Mouse (Mus musculus) limb, embryonic 13.5 days (tissue): ENCODE results near the gene Cd9. TPM values are rescaled to one million over a fixed set of nuclear protein-coding genes. Genes with fewer than 3 reads are reported as not detected.

Experiments
- ATAC-seq: fragments of 200-750 bp; cut with Nextera tagmentation; 2 replicates; pipeline ENCODE4 v1.8.0; 2017; ENCODE audit warnings: low read depth, moderate number of reproducible peaks, moderate TSS enrichment; ENCODE audit not compliant: low FRiP score
- H3K27ac ChIP-seq: fragments of 300-500 bp; sonication (generic); 2 replicates; pipeline ENCODE4 v1.5.1; 2015; ENCODE audit warnings: inconsistent platforms, mild to moderate bottlenecking, moderate library complexity
- H3K27me3 ChIP-seq: fragments of 300-500 bp; sonication (generic); 2 replicates; pipeline ENCODE4 v1.6.1; 2015; ENCODE audit warnings: mild to moderate bottlenecking, inconsistent platforms
- H3K36me3 ChIP-seq: fragments of 300-500 bp; sonication (generic); 2 replicates; pipeline ENCODE4 v1.6.1; 2015; ENCODE audit warnings: inconsistent platforms, mild to moderate bottlenecking, moderate library complexity
- H3K4me1 ChIP-seq: fragments of 300-500 bp; sonication (generic); 2 replicates; pipeline ENCODE4 v1.6.1; 2015; ENCODE audit warnings: inconsistent platforms
- H3K4me2 ChIP-seq: fragments of 300-500 bp; sonication (generic); replicated peaks from 2 replicates; pipeline ENCODE4 v1.6.1; 2015; ENCODE audit warnings: inconsistent platforms, mild to moderate bottlenecking, moderate library complexity
- H3K4me3 ChIP-seq: fragments of 300-500 bp; sonication (generic); 2 replicates; pipeline ENCODE4 v1.5.1; 2015; ENCODE audit warnings: moderate library complexity, mild to moderate bottlenecking, inconsistent platforms
- H3K9ac ChIP-seq: fragments of 300-500 bp; sonication (generic); 2 replicates; pipeline ENCODE4 v1.6.1; 2015; ENCODE audit warnings: mild to moderate bottlenecking, inconsistent platforms
- H3K9me3 ChIP-seq: fragments of 300-500 bp; sonication (generic); 2 replicates; pipeline ENCODE4 v1.6.1; 2016; ENCODE audit warnings: inconsistent platforms
- WGBS: fragments of 180-500 bp; shearing (Covaris S2); methylation state at CpG from one replicate; pipeline ENCODE4 v1.1.7; 2015; 5-methylcytosine and 5-hydroxymethylcytosine counted together
- polyA plus RNA-seq: library from polyadenylated mRNA; unstranded; fragments of >200 nt; fragmentation: Nextera tagmentation; extraction: Ambion mirVana; gene quantifications from 2 replicates; pipeline ENCODE4 v1.2.1, GENCODE M21; 2015

Cd9 gene
- polyA plus RNA-seq, 1 experiment from 2014 or later = 174 TPM

GRCm38 (mm10) chr6:125447205-125447604 is 47.4 kb downstream of the Cd9 start:
- peak overlapping the region; percentile 28; the same call in 1 of the 2 replicates for H3K27ac ChIP-seq
- ATAC-seq = no peak

GRCm38 (mm10) chr6:125445381-125445780 is 49.2 kb downstream of the Cd9 start:
- no peak overlapping the region for H3K4me2 ChIP-seq
- no peaks in the 10 kb centered on the region for H3K9me3 ChIP-seq
- no peak overlapping the region for H3K9ac ChIP-seq
- no peak overlapping the region for H3K27ac ChIP-seq
- H3K4me3 ChIP-seq = no peak overlapping the region
- H3K27me3 ChIP-seq = no peaks in the 10 kb centered on the region
- no peak for ATAC-seq
- 86% methylated on average over 6 of the region's 6 CpGs for WGBS
- no peaks in the 10 kb centered on the region for H3K36me3 ChIP-seq
- peaks cover 8% of the 10 kb centered on the region for H3K4me1 ChIP-seq

More at GRCm38 (mm10) chr6:125447205-125447604, 47.4 kb downstream of the Cd9 start:
- Histone ChIP-seq H3K36me3 (no peaks in the 10 kb centered on the region), H3K4me1 (peaks cover 8% of the 10 kb centered on the region), H3K9ac (no peak overlapping the region), H3K27me3 (no peaks in the 10 kb centered on the region), H3K9me3 (no peaks in the 10 kb centered on the region), H3K4me2 (no peak overlapping the region), H3K4me3 (no peak overlapping the region)
- 20% methylated on average over 4 of the region's 4 CpGs for WGBS

DNA sequence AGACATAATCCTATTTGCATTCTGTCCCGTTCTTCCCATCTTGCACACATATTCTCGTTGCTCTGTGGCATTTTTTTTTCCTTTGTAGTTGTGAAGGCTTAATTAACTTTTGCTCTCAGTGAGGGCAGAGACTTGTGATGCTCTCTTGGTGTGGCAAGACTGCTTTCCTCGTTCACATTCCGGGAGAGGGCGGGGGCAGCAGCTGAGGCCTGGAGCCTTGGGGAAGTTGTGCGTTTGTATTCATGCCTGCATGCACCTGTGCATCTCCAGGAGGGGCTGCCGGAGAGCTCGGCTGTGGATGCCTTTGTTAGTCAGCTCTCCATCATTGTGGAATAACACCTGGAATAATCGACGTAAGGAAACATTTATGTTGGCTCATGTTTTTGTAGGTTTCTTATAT is 52.0 kb downstream of the Cd9 start:
- no peaks in the 10 kb centered on the region for H3K27me3 ChIP-seq

DNA sequence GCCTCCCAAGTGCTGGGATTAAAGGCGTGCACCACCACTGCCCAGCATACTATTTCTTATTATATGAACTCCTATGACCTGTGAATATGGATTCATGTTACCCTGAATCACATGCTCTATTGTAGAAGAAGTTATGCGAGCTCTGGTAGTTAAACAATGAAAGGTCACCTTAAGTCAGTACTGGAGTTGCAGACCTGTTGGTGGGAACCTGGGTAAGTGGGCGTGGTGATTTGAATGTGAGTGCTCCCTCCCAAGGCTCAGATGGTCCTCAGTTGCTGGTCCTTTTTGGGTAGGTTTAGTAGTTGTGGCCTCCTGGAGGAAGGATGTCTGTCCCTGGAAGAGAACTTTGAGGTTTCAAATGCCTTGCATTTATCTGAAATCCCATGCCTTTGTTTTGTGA is 57.8 kb downstream of the Cd9 start:
- H3K9ac ChIP-seq = no peak overlapping the region
- no peak for ATAC-seq
- H3K4me2 ChIP-seq = no peak overlapping the region
- no peaks in the 10 kb centered on the region for H3K36me3 ChIP-seq
- no peaks in the 10 kb centered on the region for H3K27me3 ChIP-seq
- H3K4me3 ChIP-seq = no peak overlapping the region
- no peak overlapping the region for H3K27ac ChIP-seq
- H3K9me3 ChIP-seq = no peaks in the 10 kb centered on the region
- WGBS = 84% methylated on average over 3 of the region's 3 CpGs
- 0 out of 2 replicates have a peak, but pooled peaks cover 6% of the 10 kb centered on the region for H3K4me1 ChIP-seq

More for the DNA sequence above, 52.0 kb downstream of the Cd9 start:
- H3K4me1 ChIP-seq = peaks cover 8% of the 10 kb centered on the region
- no peaks in the 10 kb centered on the region for H3K9me3 ChIP-seq
- no peak overlapping the region for H3K4me3 ChIP-seq
- 56% methylated on average over 10 of the region's 10 CpGs for WGBS
- H3K9ac ChIP-seq = no peak overlapping the region
- ATAC-seq = no peak
- no peak overlapping the region for H3K27ac ChIP-seq
- H3K36me3 ChIP-seq = no peaks in the 10 kb centered on the region
- no peak overlapping the region for H3K4me2 ChIP-seq

DNA sequence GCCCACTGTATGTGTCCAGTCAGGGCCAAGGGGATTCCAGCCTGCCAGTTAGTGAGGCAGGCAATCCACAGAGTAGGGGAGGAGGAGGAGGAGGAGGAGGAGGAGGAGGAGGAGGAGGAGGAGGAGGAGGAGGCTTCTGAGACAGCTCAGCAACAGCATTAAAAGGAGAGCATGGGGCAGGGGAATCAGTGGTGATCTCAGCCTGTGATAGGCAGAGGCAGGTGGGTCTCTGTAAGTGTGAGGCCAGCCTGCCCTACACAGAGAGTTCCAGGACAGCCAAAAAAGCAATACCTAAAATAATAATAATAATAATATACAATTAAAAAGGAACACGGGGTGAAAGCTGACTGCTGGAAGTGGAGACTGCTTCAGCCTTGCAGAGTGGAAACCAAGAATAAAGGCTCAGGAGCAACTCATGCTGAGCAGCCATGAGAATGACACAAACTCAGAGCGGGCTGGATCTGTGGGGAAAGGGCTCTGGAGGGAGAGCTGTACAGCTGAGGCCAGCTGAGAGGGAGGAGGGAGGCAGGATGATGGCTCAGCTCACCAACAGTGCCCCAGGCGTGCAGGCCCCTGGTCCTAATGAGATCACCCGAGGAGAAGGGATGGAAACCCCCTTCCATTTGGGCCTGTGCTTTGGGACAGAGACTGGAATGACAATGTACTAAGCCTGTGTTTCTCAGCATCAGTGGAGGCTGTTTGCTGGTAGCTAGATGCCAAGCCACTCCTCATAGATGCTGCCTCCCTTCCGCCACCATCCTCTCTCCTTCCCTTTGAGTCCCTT is 59.7 kb downstream of the Cd9 start:
- ATAC-seq = no peak
- Histone ChIP-seq H3K9ac (no peak overlapping the region), H3K27ac (no peak overlapping the region), H3K27me3 (no peaks in the 10 kb centered on the region), H3K9me3 (no peaks in the 10 kb centered on the region), H3K4me3 (no peak overlapping the region), H3K36me3 (no peaks in the 10 kb centered on the region), H3K4me2 (no peak overlapping the region), H3K4me1 (peaks cover 13% of the 10 kb centered on the region)
- WGBS = 61% methylated on average over 5 of the region's 5 CpGs

- Histone ChIP-seq H3K4me1 (peaks cover 13% of the 10 kb centered on the region), H3K9ac (no peak overlapping the region), H3K9me3 (no peaks in the 10 kb centered on the region), H3K4me2 (no peak overlapping the region), H3K27me3 (no peaks in the 10 kb centered on the region), H3K27ac (no peak overlapping the region), H3K4me3 (no peak overlapping the region), H3K36me3 (no peaks in the 10 kb centered on the region)
- ATAC-seq = no peak
- 81% methylated on average over 6 of the region's 6 CpGs for WGBS
Observed at GRCm38 (mm10) chr6:125433704-125434447, 60.7 kb downstream of the Cd9 start.

GRCm38 (mm10) chr6:125433257-125433656 is 61.3 kb downstream of the Cd9 start:
- H3K4me2 ChIP-seq = no peak overlapping the region
- no peak for ATAC-seq
- no peak overlapping the region for H3K9ac ChIP-seq
- H3K27me3 ChIP-seq = no peaks in the 10 kb centered on the region
- no peaks in the 10 kb centered on the region for H3K36me3 ChIP-seq
- H3K4me3 ChIP-seq = no peak overlapping the region
- peaks cover 13% of the 10 kb centered on the region for H3K4me1 ChIP-seq
- no peak overlapping the region for H3K27ac ChIP-seq
- WGBS = 64% methylated on average over 3 of the region's 3 CpGs
- H3K9me3 ChIP-seq = no peaks in the 10 kb centered on the region

- WGBS = 75% methylated on average over 7 of the region's 7 CpGs
- H3K4me3 ChIP-seq = no peak overlapping the region
- H3K9ac ChIP-seq = no peak overlapping the region
- H3K27ac ChIP-seq = no peak overlapping the region; the same call in 1 of the 2 replicates
- no peak overlapping the region for H3K4me2 ChIP-seq
- no peaks in the 10 kb centered on the region for H3K36me3 ChIP-seq
- ATAC-seq = no peak
- no peaks in the 10 kb centered on the region for H3K27me3 ChIP-seq
- H3K4me1 ChIP-seq = peaks cover 15% of the 10 kb centered on the region
- H3K9me3 ChIP-seq = no peaks in the 10 kb centered on the region
Observed at GRCm38 (mm10) chr6:125432522-125432921, 62.1 kb downstream of the Cd9 start.

- 57% methylated on average over 3 of the region's 3 CpGs for WGBS
- peaks cover 24% of the 10 kb centered on the region for H3K4me1 ChIP-seq
- H3K27ac ChIP-seq = no peak overlapping the region
- H3K9me3 ChIP-seq = no peaks in the 10 kb centered on the region
- no peak overlapping the region for H3K4me2 ChIP-seq
- ATAC-seq = no peak
- H3K27me3 ChIP-seq = no peaks in the 10 kb centered on the region
- no peak overlapping the region for H3K4me3 ChIP-seq
- no peaks in the 10 kb centered on the region for H3K36me3 ChIP-seq
- H3K9ac ChIP-seq = no peak overlapping the region
Observed at GRCm38 (mm10) chr6:125430982-125431381, 63.6 kb downstream of the Cd9 start.

GRCm38 (mm10) chr6:125430358-125430958 is 64.1 kb downstream of the Cd9 start:
- Histone ChIP-seq H3K4me3 (no peak overlapping the region), H3K36me3 (no peaks in the 10 kb centered on the region), H3K27me3 (no peaks in the 10 kb centered on the region), H3K9me3 (no peaks in the 10 kb centered on the region), H3K4me2 (0 out of 2 replicates have a peak overlapping the region, but pooled peaks have one; percentile 19), H3K27ac (no peak overlapping the region), H3K4me1 (peaks cover 24% of the 10 kb centered on the region), H3K9ac (no peak overlapping the region)
- no peak for ATAC-seq
- 8% methylated on average over 14 of the region's 14 CpGs for WGBS

DNA sequence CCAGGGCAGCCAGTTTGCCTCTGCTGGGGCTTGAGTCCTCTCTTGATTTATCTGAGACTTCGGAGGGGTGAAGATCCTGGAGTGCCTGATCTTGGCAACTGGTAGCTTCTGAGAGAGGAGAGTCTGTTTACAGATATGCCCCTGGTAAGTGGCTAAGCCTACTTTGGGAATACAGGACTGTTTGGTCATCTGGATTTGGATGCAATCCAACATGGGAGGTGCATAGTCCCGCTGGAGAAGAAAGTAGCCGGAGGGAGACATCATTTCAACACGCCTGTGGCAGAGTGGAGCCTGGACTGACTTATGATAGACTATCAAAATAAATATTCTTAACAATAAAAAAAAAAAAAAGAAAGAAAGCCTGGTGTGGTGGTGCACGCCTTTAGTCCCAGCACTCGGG is 64.8 kb downstream of the Cd9 start:
- H3K36me3 ChIP-seq = no peaks in the 10 kb centered on the region
- H3K4me2 ChIP-seq = no peak overlapping the region
- WGBS = 93% methylated on average over 6 of the region's 6 CpGs
- H3K4me3 ChIP-seq = no peak overlapping the region
- H3K9me3 ChIP-seq = no peaks in the 10 kb centered on the region
- no peak for ATAC-seq
- H3K4me1 ChIP-seq = peaks cover 31% of the 10 kb centered on the region
- no peak overlapping the region for H3K9ac ChIP-seq
- H3K27ac ChIP-seq = no peak overlapping the region
- no peaks in the 10 kb centered on the region for H3K27me3 ChIP-seq
